Mouse (Mus musculus) urinary bladder, adult 18-20 months (tissue): ENCODE results near the gene Atg13.
A peak's percentile ranks its signal among the peaks of the same experiment; 100 is the strongest.

ENCODE experiments used
- DNase-seq, 2 experiments: peaks; one replicate each; pipeline ENCODE4 v3.0.0; 2022; ENCODE audit warnings: low spot score in 2 of 2, mixed read lengths in 2 of 2

Atg13 gene

DNA sequence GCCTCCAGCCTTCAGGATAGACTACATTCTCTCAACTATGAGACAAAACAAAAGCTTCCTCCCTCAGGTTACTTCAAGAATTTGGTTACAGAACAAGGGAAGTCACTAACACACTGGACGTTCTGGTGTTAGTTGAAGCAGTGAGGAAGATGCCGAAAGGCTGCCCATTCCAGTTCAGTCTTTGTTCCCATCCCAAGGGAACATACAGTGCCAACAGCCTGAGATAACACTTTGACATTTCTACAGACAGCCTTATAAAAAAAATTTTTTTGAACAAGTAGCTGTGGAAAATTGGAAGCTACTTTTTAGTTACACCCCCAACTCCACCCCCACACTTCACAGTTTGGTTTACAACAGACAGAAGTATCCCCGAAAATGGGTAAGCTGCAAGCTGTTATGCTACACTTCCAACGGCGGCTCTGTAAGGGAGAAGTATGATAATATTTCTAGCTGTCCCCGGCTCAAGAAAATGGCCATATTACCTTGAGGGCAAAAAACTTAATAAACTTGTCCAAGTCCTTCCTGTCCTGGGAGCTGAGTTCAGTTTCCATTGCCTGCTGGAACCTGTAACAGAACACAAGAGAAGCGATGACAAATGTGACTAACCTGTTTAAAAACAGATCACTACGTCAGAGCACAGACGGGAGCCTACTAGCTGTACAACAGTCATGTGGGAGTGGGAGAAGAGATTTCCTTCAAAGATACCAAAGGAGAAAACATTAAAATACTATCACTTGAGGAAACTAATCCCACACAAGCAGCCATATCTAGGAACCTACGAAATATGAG, 14.7 kb downstream of the Atg13 start:
- no peak for DNase-seq

DNA sequence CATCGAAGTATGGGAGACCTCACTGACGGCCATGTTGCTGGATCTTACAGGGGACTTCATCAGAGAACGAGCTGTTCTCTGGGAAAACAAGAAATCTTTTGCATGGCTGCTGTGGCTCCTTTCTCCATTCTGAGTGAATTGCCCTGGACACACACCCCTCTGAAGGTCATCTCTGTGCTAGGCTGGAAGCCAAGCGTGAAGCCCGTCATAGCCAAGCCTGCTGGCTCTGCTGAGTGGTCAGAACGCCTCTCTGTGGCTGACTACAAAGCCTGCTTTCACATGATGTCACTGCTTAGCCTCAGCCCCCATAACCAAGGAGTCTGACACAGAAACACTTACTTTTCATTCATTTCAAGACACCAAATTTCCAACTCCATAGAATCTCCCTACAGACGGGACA, 20.9 kb downstream of the Atg13 start:
- no peak for DNase-seq

DNA sequence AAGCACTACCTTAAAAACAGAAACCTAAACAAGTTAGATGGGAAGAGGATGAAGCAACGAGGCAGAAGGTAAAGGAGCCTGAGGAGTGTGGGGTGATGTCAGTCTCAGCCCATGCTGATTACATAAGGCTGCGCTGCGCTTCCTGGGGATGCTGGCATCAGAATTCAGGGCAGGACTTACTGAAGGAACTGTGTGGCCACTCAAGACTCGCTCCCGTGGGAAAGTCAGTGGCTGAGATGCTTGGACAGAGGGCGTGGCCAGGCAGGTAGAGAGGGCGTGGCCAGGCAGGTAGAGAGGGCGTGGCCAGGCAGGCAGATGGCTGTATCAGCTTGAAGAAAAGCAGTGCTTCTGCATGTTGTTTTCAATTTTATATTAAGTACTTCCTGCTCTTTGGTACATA, 26.5 kb downstream of the Atg13 start:
- DNase-seq, result no peak

DNA sequence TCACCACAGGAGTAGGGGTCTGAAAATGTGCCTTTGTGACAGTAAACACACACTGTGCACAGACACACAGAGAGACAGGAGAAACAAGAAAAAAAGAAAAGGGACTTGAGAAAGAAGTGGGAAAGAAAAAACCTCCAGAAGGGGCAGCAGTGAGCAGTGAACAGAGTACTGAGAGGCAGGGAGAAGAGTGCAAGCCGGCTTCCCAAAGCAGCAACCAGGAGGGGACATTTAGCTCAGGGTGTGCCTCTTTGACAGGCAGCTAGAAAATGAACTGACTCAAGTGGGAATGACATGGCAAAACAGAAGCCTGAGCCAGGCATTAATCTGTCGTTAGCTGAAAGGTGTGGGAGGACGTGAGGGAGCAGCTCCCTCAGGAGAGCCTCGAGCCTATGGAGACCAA, 27.5 kb downstream of the Atg13 start:
- no peak for DNase-seq

DNA sequence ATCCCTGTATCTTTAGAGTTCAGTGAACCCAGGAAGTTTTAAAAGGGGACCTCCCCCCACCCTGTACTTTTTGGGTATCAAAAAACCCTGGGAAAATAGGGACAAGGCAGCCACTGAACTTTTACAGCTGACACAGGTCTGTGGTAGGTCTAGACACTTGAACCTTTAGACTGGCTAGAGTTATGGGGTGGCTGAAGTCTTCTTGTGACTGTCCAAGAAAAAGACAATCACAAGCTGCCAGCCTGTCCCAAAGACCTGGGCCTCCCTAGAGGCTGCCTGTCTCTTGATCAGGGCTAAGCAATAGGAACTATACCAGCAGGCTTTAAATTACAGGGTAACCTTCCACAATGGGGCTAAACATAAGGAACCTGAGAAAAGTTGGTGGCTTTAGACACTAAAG, 33.4 kb downstream of the Atg13 start:
- DNase-seq, result no peak

DNA sequence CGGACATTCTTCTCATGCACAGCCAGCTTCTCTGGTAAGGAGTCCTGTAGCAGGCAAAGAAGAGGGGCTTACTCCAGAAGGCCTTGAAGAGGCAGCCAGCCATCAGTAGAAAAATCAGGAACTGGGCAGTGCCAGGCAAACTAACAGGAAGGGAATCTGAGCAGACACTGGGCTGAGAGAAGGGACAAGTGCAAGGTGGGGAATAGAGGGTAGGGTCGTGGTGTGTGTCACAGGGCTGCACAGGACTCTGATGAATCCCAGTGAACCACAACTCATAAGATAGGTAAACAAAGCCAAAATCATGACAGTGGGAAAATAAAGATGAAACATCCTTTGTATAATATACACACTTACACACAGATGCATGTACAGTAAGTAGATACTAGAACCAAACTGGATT, 34.0 kb downstream of the Atg13 start:
- DNase-seq, result no peak

DNA sequence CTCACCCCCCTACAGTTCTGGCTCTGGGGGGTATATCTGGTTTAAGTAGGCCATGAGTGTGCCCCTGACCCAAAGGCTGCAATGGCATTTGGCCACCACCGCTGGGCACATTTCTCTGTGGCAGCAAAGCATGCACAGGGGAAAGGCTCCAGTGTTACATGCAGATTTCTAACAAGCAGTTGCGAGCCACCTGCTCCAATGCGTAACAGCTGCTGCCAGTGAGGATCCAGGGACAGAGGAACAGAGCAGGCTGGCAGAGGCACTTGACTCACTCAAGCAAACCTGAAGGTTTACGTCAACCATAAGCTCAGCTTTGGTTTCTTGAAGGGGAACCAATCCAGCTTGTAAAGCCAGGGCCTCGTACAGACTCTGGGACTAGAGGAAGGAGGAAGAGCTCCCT, 35.5 kb downstream of the Atg13 start:
- no peak for DNase-seq

DNA sequence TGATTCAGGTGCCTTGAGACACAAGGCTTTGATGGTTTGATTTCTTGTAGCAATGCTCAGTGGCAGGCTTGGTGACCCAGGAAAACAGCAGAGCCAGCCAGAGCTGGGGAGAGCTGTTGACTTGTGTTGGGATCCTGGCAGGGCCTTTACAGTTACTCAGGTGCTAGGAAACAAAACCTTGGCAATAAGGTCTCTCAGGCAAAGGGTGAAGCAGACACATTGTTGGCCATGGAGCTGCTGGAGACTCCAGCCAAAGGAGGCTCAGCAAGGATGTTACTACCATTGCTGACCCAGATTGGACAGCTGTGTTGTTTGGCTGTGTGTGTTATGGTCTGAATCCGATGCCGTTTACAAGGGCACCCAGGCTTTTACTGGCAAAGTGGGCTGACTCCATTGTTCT, 36.8 kb downstream of the Atg13 start:
- no peak for DNase-seq

DNA sequence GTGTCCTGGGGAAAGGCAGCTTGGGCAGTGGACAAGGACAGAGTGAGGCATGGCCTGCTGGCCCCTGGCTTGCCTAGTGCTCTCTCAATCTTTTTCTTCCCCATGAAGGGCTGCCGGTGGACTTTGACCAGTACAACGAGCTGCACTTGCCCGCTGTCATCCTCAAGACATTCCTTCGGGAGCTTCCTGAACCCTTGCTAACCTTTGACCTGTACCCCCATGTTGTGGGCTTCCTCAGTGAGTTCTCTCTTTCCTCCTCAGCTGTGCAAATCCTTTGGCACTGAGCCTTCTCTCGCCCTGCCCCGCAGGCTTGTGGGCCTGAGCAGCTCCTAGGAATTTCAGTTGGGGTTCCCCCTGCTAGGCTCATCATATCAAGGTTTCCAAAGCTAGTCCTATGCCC, 40.3 kb downstream of the Atg13 start:
- DNase-seq, result no peak

DNA sequence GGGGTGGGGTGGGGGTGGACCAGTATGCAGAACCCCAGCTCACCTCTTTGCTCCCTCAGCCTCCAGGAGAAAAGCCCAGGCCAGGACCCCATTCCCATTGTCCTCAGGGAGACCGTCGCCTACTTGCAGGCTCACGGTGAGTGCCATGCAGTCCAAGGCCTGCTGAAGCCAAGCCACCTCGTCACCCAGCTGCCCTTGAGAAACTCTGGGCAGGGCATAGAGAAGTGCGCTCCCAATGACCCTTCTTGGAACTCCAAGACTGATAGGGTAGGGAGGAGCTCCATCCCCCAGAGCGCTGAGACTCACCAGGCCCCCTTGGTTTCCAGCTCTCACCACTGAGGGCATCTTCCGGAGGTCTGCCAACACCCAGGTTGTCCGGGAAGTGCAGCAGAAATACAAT, 41.0 kb downstream of the Atg13 start:
- DNase-seq, result no peak

DNA sequence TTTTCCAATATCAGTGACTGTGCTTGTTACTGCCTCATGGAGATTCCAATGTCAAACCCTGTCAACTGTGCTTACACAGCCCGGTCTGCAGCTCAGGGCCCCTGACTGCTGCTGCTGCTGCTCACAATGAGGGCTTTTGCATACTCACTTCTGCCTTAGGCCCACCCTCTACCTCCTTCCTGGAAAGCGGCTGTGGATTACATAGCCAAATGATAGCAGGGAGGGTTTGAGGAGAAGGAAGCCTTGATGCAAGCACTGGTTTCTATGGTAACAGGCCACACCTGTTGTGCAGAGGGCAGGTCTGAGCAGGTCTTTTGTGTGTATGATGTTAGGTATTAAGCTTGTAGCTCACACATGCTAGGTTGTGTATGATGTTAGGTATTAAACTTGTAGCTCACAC, 42.6 kb downstream of the Atg13 start:
- DNase-seq, result no peak

DNA sequence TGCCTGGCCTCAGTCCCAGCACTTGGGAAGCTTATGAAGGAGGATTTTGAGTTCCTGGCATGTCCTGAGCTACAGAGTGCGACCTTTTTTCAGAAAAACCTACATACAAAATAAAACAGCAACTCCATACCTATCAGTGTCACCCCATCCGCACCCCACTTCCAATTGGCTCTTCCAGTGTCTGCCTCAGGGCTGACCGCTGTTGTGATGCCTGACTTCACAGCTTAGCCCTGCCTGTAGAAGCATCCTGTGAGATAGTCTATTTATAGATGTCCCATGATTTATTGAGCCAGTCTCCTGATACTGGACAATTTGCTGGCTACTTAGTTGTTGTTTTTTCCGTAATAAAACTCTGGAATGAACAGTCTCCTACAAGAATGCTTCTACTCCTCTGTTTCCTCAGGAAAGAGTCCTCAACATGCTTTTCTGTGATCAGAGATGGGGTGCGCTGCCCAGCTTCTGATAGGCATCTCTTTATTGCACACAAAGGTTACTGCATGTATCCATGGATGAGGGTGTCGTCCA, 43.9 kb downstream of the Atg13 start:
- DNase-seq, result no peak

DNA sequence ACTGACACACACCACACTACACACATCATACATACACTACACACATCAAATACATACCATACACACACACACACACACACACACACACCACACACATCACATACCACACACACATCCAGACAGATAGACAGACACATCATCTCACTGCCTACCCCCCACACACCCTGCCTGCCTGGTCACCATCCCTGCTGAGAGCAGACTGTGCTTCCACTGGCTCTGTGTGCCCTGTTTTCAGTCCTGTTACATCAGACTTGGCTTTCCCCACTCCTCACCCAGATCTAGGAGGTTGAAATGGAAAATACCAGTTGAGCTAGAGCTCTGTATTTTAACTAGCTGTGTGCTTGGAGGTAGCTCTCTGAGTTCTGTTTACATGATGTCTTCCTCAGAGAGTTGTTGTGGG, 45.6 kb downstream of the Atg13 start:
- DNase-seq, result no peak

DNA sequence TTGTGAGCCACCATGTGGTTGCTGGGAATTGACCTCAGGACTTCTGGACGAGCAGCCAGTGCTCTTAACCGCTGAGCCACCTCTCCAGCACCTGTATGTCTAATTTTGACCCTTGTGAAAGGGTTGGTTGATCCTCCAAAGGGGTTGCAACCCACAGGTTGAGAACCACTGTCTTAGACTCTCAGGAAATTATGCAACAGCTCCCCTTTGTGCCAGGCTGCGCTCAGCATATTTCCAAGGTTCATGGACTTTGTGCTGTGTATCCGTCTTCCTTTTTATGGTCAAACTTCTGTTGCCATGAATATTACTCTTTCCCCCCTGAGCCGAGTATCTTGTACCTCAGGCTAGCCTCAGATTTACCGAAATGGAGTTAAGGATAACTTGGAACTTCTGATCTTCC, 49.4 kb downstream of the Atg13 start:
- no peak for DNase-seq

DNA sequence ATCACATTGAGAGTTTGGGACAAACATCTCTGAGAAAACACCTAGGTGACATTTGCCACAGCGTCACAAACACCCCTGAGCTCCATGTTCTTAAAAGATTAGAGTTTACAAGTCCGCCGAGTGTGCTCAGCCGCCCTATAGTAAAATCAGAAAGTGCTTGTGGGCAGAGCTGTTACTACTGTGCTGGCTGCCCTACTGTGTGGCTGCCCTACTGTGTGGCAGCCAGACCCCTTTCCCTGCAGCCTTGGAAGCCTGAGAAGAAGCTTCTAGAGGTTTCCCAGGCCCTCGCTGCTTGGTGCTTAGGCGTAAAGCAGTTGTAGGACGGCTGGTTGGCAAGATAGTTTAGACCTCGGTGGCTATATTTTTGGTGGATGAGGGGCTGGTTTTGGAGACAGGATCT, 50.7 kb downstream of the Atg13 start:
- DNase-seq, result no peak

DNA sequence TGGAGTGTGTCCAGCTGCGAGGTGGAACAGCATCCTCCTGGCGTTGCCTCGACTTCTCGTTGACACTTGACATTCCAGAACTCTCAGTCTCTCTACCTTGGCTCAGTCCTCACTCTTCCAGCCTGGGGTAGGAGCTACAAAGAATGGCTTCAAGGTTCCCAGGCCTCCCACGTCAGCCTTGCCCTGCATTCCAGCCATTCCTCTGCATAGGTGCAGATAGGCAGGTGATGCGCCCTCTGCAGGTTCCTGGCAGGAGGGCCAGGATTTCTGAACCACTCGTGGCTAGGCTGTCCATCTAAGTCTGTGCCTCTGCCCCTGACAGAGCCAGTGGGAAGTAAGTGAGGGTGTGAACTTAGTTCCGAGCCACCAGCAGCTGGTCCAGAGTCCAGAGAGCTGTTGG, 53.6 kb downstream of the Atg13 start:
- no peak for DNase-seq

DNA sequence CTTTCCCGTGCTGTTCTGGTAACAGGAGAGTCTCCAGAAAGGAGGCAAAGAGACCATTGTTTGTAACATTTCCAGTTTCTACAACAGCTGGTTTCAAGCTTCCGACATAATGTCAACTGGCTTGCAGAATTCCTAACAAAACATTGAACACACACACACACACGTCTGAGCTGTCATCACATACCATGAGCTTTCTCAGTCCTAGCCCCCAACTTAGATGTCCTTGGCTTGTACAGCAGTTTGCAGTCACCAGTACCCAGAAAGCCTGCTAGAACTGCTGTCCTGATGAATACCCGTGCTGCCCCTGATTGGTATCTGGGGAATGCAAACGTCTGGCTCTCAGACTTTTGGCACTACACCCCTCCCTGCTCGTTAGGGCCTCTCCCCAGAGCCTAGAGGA, 54.5 kb downstream of the Atg13 start:
- DNase-seq, result no peak

DNA sequence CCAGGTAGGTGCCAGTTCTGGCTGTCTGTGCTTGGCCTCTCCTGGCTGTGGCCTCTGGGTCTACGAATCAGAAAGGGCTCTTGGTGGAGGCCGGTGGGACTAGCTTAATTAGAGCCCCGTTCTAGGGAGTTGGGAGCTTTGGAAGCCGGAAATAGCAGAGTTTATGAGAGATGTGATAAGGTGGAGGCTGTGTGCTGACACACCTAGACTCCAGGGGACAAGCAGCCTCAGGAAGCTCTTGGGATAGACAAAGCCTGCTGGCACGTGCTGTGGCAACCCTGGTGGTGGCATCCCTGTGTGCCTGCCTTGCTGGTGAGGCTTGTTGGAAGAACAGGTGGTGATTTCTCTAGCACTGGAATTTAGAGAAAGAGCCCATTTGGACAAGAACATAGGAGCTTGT, 55.0 kb downstream of the Atg13 start:
- DNase-seq, result no peak

DNA sequence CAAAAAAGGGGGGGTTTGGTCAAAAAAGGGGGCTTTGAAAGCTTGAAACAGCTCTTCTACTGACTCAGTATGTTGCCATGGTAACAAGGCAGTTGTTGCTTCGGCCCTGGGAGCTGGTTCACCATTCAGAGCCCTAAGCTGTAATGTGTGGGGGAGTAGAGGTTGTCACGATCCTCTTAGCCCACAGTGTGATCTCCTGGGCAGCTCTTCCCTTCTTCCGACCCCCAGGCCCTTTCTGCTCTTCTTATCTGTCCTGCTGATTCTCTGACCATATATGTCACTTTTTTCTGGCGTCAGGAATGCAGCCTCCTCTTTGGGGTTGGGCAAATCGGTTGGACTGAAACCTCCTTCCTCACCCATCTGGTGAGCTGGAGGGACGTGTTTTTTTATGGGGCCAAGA, 57.5 kb downstream of the Atg13 start:
- no peak for DNase-seq

DNA sequence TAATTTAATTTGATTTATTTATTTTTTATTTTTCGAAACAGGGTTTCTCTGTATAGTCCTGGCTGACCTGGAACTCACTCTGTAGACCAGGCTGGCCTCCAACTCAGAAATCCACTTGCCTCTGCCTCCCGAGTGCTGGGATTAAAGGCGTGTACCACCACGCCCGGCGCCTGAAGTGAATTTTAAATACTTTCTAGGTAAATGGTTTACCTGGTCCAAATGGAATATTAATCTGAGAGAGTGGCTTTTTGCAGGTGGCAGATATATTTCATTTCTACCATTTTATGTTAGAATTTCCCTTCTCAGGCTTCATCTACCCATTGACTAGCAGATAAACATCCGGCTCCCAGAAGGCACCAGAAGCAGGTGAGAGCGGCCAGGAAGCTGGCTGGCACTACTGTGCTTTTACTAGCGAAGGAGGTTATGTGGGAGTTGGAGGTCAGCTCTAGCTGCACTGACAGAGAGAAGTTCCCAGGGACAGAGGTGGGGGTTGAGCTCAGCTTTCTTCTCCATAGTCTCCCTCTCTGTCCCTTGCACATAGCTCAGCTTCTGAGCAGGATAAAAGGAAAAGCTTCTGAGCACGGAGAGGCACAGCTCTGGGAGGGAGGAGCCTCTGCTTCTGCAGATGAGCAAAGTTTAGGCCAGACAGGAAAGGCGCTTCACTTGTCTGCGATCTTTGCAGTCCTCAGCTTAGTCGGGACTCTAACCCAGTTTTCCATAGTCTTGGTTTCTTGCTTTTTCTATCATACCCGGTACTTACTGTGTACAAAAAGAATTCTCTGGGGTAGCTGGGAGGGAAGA, 58.7 kb downstream of the Atg13 start:
- DNase-seq, result no peak

DNA sequence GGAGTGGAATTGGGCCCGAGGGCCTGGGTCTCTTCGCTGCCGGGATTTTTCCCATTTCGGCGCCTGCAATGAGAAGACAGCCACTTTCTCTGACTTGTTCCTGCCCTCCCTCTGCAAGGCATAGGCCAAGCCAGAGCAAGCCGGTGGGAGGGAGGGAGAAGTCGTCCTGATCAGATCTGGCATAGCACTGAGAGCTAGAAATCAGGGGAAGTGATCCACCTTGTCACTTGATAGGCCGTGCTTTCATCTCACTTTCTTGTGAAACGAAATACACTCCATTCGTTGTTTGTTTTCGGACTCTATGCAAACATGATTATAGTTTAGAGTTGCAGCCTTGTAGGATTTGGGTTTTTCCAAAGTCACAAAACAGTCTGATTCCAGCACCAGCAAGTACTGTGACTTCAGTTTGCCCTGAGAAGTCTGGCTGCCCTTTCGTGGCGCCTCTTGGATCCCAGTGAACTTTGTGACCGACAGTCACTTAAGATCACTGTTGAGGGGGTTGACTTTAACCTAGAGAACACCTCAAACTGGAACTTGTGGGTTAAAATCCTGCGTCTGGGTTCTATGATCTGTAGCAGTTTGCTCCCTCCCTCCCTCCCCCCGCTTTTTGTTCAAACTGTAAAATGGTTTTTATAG, 59.9 kb downstream of the Atg13 start:
- no peak for DNase-seq

DNA sequence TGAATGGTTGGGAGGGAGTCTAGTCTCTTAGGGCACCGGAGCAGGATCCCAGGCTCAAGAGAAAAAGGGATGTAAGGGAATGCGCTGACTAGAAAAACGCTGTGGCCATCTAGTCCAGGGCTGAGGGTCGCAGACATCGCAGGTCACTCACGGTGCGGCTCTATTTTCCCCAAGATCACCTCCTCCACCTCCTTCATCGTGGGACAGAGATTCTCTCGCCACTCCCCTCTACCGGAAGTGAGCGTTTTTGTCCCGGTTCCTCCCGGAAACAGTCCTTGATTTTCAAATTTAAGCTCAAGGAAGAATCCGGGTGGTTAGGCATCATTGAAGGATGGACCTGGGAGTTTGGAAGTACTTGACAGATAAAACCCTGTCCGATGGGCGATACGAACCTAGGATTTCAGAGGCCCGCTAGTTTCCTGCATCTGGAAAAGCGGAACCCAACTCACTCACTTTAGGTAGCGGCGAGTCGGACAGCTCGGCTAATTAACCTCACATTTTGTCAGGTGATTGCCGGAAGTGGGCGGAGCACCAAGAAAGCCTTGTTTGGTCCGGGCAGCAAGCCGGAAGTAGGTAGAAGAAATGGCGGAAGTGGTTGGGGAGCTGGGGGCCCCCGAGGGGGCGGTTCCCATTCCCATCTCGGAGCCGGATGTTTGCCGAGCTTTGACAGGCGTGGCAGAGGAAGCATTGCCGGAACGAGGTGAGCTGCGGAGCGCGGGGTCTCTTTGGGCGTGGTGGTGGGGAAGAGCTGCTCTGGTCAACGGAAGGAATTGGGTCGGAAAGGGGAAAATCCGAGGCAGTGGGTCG, 60.6 kb downstream of the Atg13 start, which contains the start of the genes Zfp408 and Arhgap1:
Zfp408 (minus strand) TSS at position 239 of the 807 bp plus-strand sequence.
Arhgap1 (plus strand) TSS at position 308 of the 807 bp plus-strand sequence.
- peak; percentile 94 for DNase-seq
